Mouse (Mus musculus): Measurements from ENCODE around the gene Psma7. TPM values are rescaled to one million over a fixed set of nuclear protein-coding genes. Genes with fewer than 3 reads are reported as not detected.
A peak's percentile ranks its signal among the peaks of the same experiment; 100 is the strongest.

Psma7 gene
- polyA plus RNA-seq, 1 experiment from 2014 or later, result 264 TPM

DNA sequence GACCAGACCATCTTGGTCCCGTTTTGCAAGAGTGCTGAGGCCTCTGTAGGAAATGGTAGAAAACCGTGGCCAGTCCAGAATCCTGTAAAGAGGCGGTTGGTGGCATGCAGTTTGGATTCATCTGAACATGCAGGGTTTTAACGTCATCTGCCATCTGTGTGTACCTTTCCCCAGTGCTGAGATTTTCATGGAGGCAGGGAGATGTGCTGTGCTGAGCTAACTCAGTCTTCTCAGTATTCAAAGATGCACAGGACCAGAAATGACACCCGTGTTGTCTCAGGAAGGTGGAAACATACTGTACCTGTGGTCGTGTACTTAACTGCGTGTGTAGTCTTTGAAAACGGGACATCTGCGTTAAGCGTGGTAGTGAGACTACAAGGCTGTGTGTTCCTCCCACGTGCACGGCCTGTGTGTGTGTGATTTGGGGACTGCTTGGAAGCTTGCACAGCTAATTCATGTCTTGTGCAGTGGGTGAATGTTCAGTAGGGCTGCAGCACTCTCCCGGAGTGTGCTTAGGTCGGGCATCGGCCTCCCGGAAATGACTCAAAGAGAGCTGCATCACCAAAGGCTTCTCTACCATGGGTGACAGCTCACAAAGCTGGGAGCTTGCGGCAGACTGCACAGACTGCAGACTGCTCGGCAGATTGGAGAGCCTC is 5.9 kb upstream of the Psma7 start:
- Histone ChIP-seq H3K9ac (replicated peaks) (no peak overlapping the region), H3K4me2 (ENCODE audit: low read depth, low read length) (no peak overlapping the region), H3K27ac (ENCODE audit: low read depth) (no peak overlapping the region), H3K4me1 (ENCODE audit: insufficient read depth) (peaks cover 9% of the 10 kb centered on the region), H3K36me3 (replicated peaks; ENCODE audit: insufficient read depth, low read length) (no peaks in the 10 kb centered on the region; the same call in 1 of the 2 replicates), H3K27me3 (ENCODE audit: insufficient read depth, low read length) (no peaks in the 10 kb centered on the region), H3K4me3 (ENCODE audit: low read depth, low read length) (no peak overlapping the region), H3K9me3 (ENCODE audit: low read length) (no peaks in the 10 kb centered on the region)
- 88% methylated on average over 18 of the region's 18 CpGs for WGBS (ENCODE audit: insufficient replicate concordance)
- DNase-seq (no peak), ATAC-seq (no peak)
- TF ChIP-seq CTCF (IDR thresholded peaks at IDR 0.05; ENCODE audit: low read depth) (no peak), EP300 (IDR thresholded peaks at IDR 0.05; ENCODE audit: low read depth) (no peak)

DNA sequence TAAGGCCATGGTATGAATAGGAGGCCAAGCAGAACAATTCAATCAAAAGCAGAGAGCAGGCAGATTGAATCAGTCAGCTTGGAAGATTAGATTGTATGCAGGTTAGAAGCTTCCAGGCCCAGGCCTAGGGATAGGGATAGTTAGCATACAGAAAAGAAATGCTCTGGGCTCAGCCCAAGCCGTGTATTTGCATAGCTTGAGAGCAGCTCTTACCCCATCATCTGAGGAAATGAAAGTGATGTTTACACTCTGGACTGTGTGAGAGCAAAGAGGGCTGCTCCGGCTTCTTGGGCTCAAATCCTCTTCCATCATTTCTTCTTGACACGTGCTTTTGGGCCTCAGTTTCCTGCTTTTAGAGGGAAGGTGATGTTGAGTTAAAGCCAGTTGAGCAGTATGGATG is 5.3 kb upstream of the Psma7 start:
- Histone ChIP-seq H3K4me3 (ENCODE audit: low read depth, low read length) (no peak overlapping the region), H3K4me2 (ENCODE audit: low read depth, low read length) (no peak overlapping the region), H3K9me3 (ENCODE audit: low read length) (no peaks in the 10 kb centered on the region), H3K36me3 (replicated peaks; ENCODE audit: insufficient read depth, low read length) (no peaks in the 10 kb centered on the region), H3K9ac (replicated peaks) (no peak overlapping the region), H3K27me3 (ENCODE audit: insufficient read depth, low read length) (no peaks in the 10 kb centered on the region), H3K27ac (ENCODE audit: low read depth) (no peak overlapping the region), H3K4me1 (ENCODE audit: insufficient read depth) (peaks cover 10% of the 10 kb centered on the region)
- TF ChIP-seq EP300 (IDR thresholded peaks at IDR 0.05; ENCODE audit: low read depth), result no peak
- no peak for TF ChIP-seq CTCF (IDR thresholded peaks at IDR 0.05; ENCODE audit: low read depth)
- WGBS (ENCODE audit: insufficient replicate concordance), result 62% methylated on average over 3 of the region's 3 CpGs
- ATAC-seq, result no peak
- no peak for DNase-seq

- no peak overlapping the region for H3K27ac ChIP-seq (ENCODE audit: low read depth)
- DNase-seq, result no peak
- WGBS (ENCODE audit: insufficient replicate concordance), result 47% methylated on average over 4 of the region's 4 CpGs
- H3K27me3 ChIP-seq (ENCODE audit: insufficient read depth, low read length), result no peaks in the 10 kb centered on the region
- no peak for TF ChIP-seq EP300 (IDR thresholded peaks at IDR 0.05; ENCODE audit: low read depth)
- peak; percentile 75 for TF ChIP-seq CTCF (IDR thresholded peaks at IDR 0.05; ENCODE audit: low read depth)
- no peaks in the 10 kb centered on the region for H3K9me3 ChIP-seq (ENCODE audit: low read length)
- no peak overlapping the region for H3K4me3 ChIP-seq (ENCODE audit: low read depth, low read length)
- no peak for ATAC-seq
- H3K9ac ChIP-seq (replicated peaks), result no peak overlapping the region
- H3K4me2 ChIP-seq (ENCODE audit: low read depth, low read length), result no peak overlapping the region
- H3K4me1 ChIP-seq (ENCODE audit: insufficient read depth), result peaks cover 19% of the 10 kb centered on the region
- H3K36me3 ChIP-seq (replicated peaks; ENCODE audit: insufficient read depth, low read length), result 0 out of 2 replicates have a peak, but pooled peaks cover 4% of the 10 kb centered on the region
These were observed 3.0 kb upstream of the Psma7 start for GRCm38 (mm10) chr2:180045283-180045682.

GRCm38 (mm10) chr2:180042858-180043515 is 754 bp upstream of the Psma7 start:
- Histone ChIP-seq H3K27me3 (ENCODE audit: insufficient read depth, low read length) (no peaks in the 10 kb centered on the region), H3K27ac (ENCODE audit: low read depth) (peak overlapping the region; percentile 98), H3K4me3 (ENCODE audit: low read depth, low read length) (peak overlapping the region; percentile 97), H3K4me1 (ENCODE audit: insufficient read depth) (peaks cover 22% of the 10 kb centered on the region), H3K9me3 (ENCODE audit: low read length) (no peaks in the 10 kb centered on the region), H3K9ac (replicated peaks) (peak overlapping the region; percentile 94), H3K4me2 (ENCODE audit: low read depth, low read length) (peak overlapping the region; percentile 99), H3K36me3 (replicated peaks; ENCODE audit: insufficient read depth, low read length) (peaks cover 15% of the 10 kb centered on the region)
- peak; percentile 16; the same call in 1 of the 2 replicates for ATAC-seq
- WGBS (ENCODE audit: insufficient replicate concordance), result under 1% methylated on average over 50 of the region's 66 CpGs
- TF ChIP-seq EP300 (IDR thresholded peaks at IDR 0.05; ENCODE audit: low read depth), result no peak
- TF ChIP-seq CTCF (IDR thresholded peaks at IDR 0.05; ENCODE audit: low read depth), result no peak
- peak; percentile 73 for DNase-seq

GRCm38 (mm10) chr2:180041577-180042255 is 517 bp downstream of the Psma7 start:
- Histone ChIP-seq H3K4me3 (ENCODE audit: low read depth, low read length) (peak overlapping the region; percentile 97), H3K4me2 (ENCODE audit: low read depth, low read length) (peak overlapping the region; percentile 99), H3K9ac (replicated peaks) (peak overlapping the region; percentile 94), H3K27me3 (ENCODE audit: insufficient read depth, low read length) (no peaks in the 10 kb centered on the region), H3K4me1 (ENCODE audit: insufficient read depth) (peaks cover 22% of the 10 kb centered on the region), H3K27ac (ENCODE audit: low read depth) (peak overlapping the region; percentile 98), H3K36me3 (replicated peaks; ENCODE audit: insufficient read depth, low read length) (peaks cover 26% of the 10 kb centered on the region), H3K9me3 (ENCODE audit: low read length) (no peaks in the 10 kb centered on the region)
- TF ChIP-seq EP300 (IDR thresholded peaks at IDR 0.05; ENCODE audit: low read depth) (no peak), CTCF (IDR thresholded peaks at IDR 0.05; ENCODE audit: low read depth) (no peak)
- WGBS (ENCODE audit: insufficient replicate concordance), result under 1% methylated on average over 66 of the region's 66 CpGs
- ATAC-seq (peak; percentile 64), DNase-seq (peak; percentile 65)

DNA sequence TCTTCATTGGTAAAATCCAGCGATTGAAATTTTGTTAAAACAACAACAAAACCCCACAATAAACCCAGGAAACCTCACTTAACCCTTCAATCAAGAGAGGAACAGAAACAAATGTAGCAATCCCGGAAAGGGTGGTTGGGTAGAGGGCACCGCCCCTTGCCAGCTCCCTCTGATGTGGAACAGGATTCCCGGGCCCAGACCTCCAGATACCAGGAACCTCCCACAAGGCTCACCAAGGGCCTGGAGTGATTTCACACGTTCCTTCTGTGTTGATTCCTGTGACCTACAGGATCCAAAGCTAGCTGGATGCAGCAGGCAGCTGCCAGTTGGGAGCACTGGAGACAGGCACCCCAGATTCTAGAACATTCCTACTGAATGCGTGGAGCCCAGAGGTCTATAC is 1.8 kb downstream of the Psma7 start:
- Histone ChIP-seq H3K4me1 (ENCODE audit: insufficient read depth) (peaks cover 22% of the 10 kb centered on the region), H3K4me3 (ENCODE audit: low read depth, low read length) (peak overlapping the region; percentile 97), H3K9ac (replicated peaks) (peak overlapping the region; percentile 49), H3K27me3 (ENCODE audit: insufficient read depth, low read length) (no peaks in the 10 kb centered on the region), H3K27ac (ENCODE audit: low read depth) (peak overlapping the region; percentile 98; the same call in 1 of the 2 replicates), H3K9me3 (ENCODE audit: low read length) (no peaks in the 10 kb centered on the region), H3K36me3 (replicated peaks; ENCODE audit: insufficient read depth, low read length) (peaks cover 39% of the 10 kb centered on the region), H3K4me2 (ENCODE audit: low read depth, low read length) (peak overlapping the region; percentile 99)
- ATAC-seq, result no peak
- no peak for DNase-seq
- no peak for TF ChIP-seq CTCF (IDR thresholded peaks at IDR 0.05; ENCODE audit: low read depth)
- no peak for TF ChIP-seq EP300 (IDR thresholded peaks at IDR 0.05; ENCODE audit: low read depth)
- WGBS (ENCODE audit: insufficient replicate concordance), result 41% methylated on average over 6 of the region's 6 CpGs

Data from liver, postnatal 0 days (tissue).